Mouse (Mus musculus) layer of hippocampus, postnatal 10 days (tissue): ENCODE data around the gene Lcp2. TPM values are rescaled to one million over a fixed set of nuclear protein-coding genes. Genes with fewer than 3 reads are reported as not detected.

Experiments
- DNase-seq, 2 experiments: peaks; one replicate each; pipeline ENCODE4 v3.0.0; 2021; ENCODE audit warnings: low spot score in 2 of 2
- long read RNA-seq: library from polyadenylated mRNA; stranded (forward); transcript quantifications from one replicate; pipeline ENCODE4 v2.0.0, GENCODE M21; 2023
- total RNA-seq, 2 experiments: library from RNA; stranded (reverse); gene quantifications; 2 replicates each; pipeline ENCODE4 v1.2.3; 2021

Gene Lcp2
- 1 to 10 TPM; 5.9 to 7.2 TPM for total RNA-seq
- long read RNA-seq = 0 reads

DNA sequence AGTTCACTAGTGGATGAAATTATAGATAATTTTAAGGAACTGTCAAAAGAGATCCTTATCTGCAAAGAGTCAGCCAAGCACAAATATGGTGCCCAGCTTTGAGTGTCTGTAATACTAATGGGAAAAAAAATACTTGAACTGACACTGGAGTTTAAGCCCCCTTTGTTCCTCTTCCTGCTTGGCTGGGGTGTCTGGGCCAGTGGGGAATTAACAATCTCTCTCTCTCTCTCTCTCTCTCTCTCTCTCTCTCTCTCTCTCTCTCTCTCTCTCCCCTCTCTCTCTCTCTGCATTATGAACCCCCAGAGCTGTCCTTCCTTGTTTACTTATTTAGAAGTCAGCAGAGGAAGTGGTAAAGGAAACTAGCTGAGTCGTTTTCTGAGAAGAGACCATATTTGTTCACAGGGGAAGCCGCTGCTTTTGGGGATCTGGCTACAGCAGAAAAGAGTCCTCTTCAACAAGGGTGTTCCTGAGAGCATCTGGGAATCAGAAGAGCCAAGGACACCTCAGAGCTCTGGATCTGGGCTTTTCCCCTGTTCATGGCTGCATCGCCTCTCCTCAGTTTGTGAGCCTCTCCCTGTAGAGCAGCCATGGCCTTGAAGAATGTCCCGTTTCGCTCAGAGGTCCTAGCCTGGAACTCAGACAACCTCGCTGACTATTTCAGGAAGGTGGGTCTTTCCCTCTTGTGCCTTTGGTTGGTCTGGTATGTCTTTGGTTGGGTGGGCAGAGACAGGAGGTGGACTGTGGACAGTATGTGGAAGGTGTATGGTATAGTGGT, at the start of gene Lcp2:
Gene Lcp2 (plus strand): TSS at position 154 of the 775 bp plus-strand sequence.
- DNase-seq = no peak

- no peak for DNase-seq
These were observed 48.5 kb upstream of the Lcp2 start for GRCm38 (mm10) chr11:33998244-33998643.

GRCm38 (mm10) chr11:34000416-34000815, 46.3 kb upstream of the Lcp2 start:
- DNase-seq = no peak

GRCm38 (mm10) chr11:34001938-34002592, 44.7 kb upstream of the Lcp2 start:
- peak; percentile 64 to 73 for DNase-seq

DNA sequence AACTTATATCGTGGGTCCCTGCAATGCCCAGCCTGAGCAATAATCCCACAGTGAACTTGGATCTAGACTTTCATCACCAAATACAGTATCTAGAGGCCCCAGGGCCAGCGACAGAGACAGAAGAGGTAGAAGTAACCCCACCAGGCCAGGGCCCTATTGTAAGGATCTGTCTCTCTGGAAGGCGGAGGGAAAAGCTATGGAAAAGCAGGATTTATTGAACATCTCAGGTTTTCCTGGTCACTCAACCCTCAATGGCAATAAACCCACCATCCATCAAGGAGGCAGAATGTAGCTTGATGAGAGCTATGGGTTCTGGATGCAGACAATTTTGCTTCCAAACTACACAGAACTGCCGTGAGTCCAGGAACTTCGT, 44.1 kb upstream of the Lcp2 start:
- DNase-seq = no peak

DNA sequence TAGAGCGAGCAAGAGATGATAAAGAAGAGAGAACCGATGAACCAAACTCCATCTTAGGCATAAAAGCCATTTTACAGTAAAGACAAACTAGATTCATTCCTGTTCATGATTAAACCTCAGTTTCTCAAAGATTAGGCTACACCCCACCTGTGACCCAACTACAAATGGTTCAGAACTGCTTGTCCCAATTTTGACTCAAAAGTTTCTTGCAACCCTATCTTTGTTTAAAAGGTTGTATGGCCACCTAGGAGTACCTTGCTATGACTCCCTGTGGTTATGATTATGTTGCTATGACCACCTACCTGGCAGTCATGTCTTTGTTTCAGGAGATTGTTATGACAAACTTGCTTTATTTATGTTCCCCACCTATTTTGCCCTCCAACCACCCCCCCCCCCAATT, 39.1 kb upstream of the Lcp2 start:
- DNase-seq = no peak

- no peak for DNase-seq
These were observed 38.5 kb upstream of the Lcp2 start for GRCm38 (mm10) chr11:34008214-34008613.

GRCm38 (mm10) chr11:34008702-34009101, 38.0 kb upstream of the Lcp2 start:
- peak; percentile 41 to 68 for DNase-seq

DNA sequence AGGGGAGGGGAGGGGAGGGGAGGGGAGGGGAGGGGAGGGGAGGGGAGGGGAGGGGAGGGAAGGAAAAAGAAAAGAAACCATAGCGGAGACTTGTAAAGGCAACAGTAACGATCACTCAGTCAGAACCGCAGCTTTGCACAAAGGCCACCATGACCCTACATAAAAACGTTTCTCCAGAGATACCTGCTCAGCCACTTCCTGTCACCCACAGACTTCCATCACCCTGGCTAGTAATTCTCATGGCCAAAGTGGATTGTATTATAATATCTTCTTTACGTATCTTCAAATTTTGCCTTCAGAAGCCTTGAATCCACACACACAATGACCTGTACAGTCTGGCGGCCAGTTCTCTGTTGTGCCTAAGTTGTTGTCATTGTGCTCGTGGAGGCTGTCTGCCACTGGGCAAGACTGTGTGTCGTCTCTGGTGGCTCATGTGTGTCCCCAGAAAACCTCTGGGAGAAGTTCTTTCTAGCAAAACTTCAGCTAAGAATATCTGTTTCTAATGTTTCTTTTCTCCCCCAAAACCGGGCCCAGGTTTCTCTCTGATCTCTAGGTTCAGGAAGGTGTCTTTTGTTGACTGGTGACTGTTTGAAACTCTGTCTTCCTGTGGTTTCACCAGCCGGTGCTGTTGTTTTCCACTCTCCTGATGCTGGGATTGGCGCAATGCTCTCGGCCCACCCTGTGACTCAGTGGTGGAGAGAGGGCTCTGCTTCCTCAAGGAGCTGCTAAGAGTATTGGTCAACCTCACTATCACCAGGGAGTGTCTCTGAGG, 37.2 kb upstream of the Lcp2 start:
- DNase-seq = no peak

GRCm38 (mm10) chr11:34010133-34010858, 36.4 kb upstream of the Lcp2 start:
- no peak for DNase-seq

DNA sequence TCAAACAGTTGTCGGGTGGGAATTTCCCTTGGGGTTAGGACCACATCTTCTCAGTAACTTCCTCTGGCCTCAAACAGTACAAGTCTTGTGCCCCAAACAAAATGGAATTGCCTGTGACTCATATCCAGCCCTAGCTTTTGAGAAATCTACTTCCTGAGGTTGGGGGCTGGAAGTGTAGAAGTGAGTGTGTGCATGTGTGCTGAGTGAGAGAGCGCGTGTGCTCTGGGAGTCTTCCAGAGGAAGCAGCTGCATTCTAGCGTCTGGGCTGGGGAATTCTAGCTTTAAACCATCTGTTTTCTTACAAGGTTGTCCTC, 35.9 kb upstream of the Lcp2 start:
- no peak for DNase-seq

DNA sequence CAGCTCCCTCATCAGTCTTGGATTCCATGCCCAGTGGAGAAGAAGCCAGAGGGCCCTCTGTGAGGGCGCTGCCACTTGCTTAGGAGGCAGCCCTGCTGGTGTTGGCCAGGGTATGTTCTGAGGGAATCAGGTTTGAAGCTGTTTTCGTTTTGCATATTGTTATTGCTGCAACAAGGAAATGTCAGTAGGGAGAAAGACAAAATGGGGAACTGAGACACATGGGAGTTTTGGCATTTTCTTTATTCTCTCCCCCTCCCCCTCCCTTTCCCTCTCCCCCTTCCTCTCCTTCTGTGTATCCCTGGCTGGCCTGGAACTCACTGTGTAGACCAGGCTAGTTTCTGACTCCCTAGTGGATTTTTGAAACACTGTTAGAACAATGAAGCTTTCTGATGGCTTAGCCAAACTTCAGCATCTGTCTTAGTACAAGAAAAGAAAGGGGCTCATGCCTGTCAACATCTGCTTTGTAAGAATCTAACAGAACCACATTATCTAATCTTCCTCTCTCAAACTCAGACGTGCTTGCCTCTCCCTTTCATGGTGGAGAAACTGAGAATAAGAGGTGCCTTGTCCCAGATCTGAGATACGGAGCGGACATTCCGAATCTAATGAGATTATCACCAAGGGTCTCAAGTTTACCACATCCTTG, 34.6 kb upstream of the Lcp2 start:
- no peak for DNase-seq

- DNase-seq = no peak
These were observed 21.6 kb upstream of the Lcp2 start for GRCm38 (mm10) chr11:34025091-34025490.

DNA sequence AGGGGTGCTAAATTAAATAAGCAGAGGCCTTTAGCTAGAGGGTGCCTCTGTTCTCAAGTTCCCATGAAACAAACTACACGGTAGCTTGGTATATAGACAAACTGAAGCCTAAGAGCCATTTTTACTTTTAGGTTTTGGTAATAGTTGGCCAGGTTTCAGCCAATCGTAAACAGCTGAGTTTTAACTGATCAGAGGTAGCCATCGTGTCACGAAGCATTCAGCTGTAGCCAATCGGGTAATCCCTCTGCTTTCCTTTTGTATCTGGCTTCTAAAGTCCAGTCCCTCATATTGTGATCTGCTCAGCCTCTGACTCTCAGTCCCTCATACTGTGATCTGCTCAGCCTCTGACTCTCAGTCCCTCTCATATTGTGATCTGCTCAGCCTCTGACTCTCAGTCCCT, 17.1 kb upstream of the Lcp2 start:
- DNase-seq = no peak

DNA sequence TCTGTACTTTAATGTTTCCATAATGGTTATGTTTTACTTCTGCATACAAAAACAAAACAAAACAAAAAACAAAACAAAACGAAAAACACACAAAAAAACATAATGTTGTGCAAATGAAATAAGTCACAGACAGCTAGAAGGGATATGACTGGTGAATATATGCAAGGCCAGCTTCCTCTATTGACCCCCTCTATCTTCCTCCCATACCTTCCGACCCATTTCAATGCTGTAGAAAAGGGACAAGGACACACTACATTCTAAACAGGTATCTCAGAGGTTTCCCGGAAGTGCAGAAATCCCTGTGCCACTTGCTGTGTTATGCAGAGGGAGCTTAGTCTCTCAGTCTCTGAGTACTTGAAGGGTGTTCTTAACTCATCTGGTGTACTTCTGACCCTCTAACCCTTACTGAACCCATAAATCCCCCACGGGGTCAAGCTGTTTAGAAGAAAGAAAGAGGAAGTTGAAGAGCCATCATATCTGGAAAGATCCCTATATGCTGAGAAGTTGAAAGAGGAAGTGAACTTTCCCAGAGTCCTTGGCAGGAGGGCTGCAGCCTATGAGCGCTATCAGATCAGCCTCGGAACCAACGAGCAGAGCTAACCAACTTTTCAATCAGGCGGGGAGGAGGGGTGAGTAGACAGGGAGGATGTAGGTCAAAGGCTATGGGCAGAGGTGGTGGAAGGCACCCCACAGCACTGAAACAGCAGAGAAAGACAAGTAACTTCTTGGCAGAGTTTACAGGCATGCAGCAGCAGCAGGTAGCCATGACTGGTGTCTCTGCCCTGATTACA, 15.5 kb upstream of the Lcp2 start:
- no peak for DNase-seq

- no peak for DNase-seq
These were observed 12.7 kb upstream of the Lcp2 start for GRCm38 (mm10) chr11:34034008-34034505.

DNA sequence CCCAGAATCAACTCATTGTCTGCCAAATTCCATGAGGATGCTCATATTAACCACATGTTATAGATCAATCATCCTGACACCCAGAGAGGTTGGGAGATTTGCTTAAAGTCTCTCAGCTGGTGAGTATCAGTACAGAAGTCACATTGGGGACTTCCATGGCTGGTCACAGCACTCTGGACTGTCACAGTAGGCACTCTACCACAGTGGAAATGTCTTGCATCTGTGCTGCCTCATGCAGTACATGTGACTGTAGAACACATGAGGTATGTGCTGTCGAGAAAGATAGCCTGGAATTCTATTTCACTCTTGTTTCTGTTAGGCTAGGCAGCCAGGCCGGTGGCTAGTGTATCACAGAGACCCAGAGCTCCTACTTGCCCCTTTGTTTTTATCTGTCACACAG, 11.9 kb upstream of the Lcp2 start:
- no peak for DNase-seq

DNA sequence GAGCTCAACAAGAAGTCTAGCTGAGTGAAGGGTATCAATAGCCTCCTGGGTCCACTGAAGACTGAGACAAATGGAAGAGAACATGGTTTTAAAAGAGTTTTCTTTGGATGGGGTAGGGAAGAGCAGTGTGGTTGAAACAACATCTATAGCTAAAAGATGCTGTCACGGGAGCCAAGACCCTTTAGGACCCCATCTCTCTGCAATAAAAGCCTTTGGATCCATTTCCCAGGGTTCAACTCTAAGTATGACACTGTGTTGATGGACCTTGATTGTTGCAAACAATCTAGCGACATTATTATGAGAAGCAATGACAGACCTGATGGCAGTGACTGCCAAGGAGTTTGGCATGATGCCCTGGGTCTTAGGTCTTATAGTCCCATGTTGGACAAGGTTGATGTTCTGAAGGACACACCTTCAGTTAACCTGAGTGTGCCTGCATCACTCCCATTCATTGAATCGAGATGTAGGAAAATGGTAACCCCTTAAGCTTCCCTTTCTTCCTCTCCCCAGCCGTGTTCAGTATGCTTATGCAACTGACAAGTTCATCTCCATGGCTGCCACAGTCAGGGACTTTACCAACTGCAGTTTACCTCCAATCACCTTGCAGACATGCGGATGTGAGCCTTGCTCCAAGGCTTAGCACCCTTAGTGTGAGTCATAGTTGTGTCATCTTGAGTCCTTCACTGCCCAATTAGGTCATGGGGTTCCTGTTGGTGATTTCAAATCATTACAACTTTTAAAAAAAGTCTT, 10.6 kb upstream of the Lcp2 start:
- no peak for DNase-seq

DNA sequence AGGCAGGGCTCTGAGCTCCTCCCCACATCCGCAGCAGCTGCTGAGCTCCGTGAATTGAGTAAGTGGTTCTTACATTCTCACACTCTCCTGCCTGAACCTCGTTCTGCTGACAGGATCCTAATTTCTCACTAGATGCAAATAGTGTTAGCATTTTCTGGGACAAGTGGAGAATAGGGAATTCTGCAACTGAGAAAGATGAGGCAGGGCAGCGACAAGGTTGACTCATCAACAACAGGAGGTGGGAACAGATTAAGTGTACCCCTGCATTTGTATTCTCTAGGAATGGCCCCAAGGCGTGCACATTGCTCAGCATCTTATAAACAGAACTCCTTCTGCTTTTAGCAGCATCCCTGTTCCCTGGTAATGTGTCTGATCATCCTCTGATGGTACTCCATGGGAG, 6.7 kb upstream of the Lcp2 start:
- no peak for DNase-seq
